Mouse (Mus musculus) cortical plate, adult 2 months (tissue): ENCODE measurements around the gene Tsacc. TPM values are rescaled to one million over a fixed set of nuclear protein-coding genes. Genes with fewer than 3 reads are reported as not detected.
"Not testable (repeated sequence)": the region's sequence is repeated elsewhere in the genome, so short reads cannot be mapped to it uniquely, and the experiment has no call there.

Source experiments
- H3K27ac ChIP-seq: fragments of 200-500 bp; 2 replicates; pipeline ENCODE4 v1.5.1; 2012; ENCODE audit warnings: low read length, control low read depth, inconsistent platforms; ENCODE audit not compliant: insufficient read depth
- H3K4me1 ChIP-seq: fragments of 200-500 bp; 2 replicates; pipeline ENCODE4 v1.6.1; 2011; ENCODE audit warnings: low read length; ENCODE audit not compliant: control insufficient read depth, insufficient read depth
- H3K4me3 ChIP-seq: fragments of 200-500 bp; 2 replicates; pipeline ENCODE4 v1.5.1; 2011; ENCODE audit warnings: mild to moderate bottlenecking, low read length, control low read depth; ENCODE audit not compliant: insufficient read depth
- CTCF ChIP-seq: fragments of 200-500 bp; IDR thresholded peaks from 2 replicates; pipeline ENCODE4 v1.5.1; 2011; ENCODE audit warnings: mild to moderate bottlenecking, control low read depth, low read length; ENCODE audit not compliant: insufficient read depth; ENCODE audit errors: extremely low read depth
- POLR2A ChIP-seq: fragments of 200-500 bp; IDR thresholded peaks from 2 replicates; pipeline ENCODE4 v1.6.1; 2011; ENCODE audit warnings: mild to moderate bottlenecking, low read length, control low read depth; ENCODE audit not compliant: insufficient read depth; ENCODE audit errors: extremely low read depth
- polyA plus RNA-seq: library from polyadenylated mRNA; depleted of rRNA; stranded (reverse); fragments of >200 nt; gene quantifications from 2 replicates; pipeline ENCODE4 v1.2.3, GENCODE M21; 2012

The Tsacc gene
- polyA plus RNA-seq, 1 experiment: 5.0 TPM

DNA sequence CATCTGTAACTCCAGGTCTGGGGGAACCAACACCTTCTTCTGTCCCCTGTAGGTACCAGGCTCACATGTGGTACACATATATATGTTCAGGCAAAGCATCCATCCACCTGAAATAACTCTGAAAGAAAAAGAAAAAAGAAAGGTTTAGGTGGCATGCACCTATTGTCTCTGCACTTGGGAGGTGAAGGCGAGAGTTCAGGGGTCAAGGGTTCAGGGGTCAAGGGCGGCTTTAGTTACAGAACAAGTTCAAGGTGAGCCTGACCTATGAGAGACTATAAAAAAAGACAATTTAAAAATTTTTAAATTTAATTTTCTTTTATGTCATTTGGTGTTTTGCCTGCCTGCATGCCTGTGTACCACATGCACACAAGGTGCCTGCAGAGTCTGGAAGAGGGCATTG, 16.8 kb downstream of the Tsacc start:
- H3K4me1 ChIP-seq: peaks cover 4% of the 10 kb centered on the region; the same call in 1 of the 2 replicates
- TF ChIP-seq CTCF: no peak
- TF ChIP-seq POLR2A: no peak
- H3K4me3 ChIP-seq: no peak overlapping the region
- no peak overlapping the region for H3K27ac ChIP-seq

DNA sequence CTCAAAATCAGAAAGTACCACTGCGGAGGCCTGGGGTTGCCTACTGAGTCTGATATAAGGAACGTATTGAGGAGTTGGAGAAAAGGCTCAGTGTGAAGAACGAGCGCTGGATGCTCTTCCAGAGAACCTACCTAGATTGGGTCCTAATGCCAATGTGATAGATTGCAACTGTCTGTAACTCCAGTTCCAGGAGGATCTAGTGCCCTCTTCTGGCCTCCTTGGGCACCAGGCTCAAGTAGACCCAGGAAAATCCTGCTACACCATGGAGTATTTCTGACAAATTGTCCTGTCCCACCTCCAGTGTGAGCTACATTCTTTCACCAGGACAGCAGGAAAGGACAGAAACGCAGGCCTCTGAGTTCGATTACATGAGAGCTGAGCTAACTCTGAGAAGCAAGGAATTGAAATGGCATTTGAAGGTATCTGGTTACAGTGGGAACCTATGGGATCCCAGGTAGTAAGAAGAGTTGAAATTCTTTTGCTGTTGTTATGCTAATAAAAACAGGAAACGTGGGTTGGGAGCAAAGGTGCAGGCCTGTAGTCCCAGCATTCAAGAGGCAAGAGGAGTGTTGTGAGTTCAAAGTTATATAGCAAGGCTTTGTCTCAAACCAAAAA, 20.2 kb downstream of the Tsacc start:
- H3K4me1 ChIP-seq: no peaks in the 10 kb centered on the region
- TF ChIP-seq POLR2A (no peak), CTCF (peak; percentile 69)
- H3K4me3 ChIP-seq: no peak overlapping the region
- no peak overlapping the region for H3K27ac ChIP-seq

DNA sequence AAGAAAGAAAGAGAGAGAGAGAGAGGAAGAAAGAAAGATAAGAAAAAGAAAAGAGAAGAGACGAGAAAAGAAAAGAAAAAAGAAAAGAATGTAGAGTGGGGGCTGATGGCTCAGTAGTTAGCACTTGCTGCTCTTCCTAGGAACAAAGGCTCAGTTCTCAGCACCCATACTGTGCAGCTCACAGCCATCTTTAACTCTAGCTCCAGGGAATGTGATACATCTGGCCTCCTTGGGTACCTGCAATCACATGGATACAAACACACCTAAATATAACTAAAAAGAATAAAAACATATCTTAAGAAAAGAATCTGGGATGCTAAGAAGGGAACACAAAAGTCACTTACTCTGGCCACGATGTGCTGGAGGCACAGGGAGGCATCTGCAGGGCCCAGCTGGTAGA, 20.7 kb downstream of the Tsacc start:
- TF ChIP-seq CTCF (no peak), POLR2A (no peak)
- Histone ChIP-seq H3K4me1 (no peaks in the 10 kb centered on the region), H3K27ac (no peak overlapping the region), H3K4me3 (no peak overlapping the region)

DNA sequence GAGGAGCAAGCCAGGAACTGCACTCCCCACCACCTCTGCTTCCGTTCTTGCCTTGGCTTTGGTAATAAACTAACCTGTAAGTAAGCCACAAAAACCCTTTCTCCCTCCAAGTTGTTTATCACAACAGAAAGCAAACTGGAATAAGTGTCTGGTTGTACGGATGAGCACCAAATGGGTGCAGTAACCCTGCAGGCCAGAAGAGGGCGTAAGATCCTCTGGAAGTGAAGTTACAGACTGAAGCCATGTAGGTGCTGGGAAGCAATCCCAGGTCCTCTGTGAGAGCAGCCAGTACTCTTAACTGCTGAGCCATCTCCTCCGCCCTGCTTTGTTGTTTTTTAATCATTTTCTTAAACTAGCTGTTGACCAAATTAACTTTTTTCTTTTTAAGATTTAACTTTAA, 22.8 kb downstream of the Tsacc start:
- no peaks in the 10 kb centered on the region for H3K4me1 ChIP-seq
- H3K27ac ChIP-seq: no peak overlapping the region
- no peak for TF ChIP-seq POLR2A
- TF ChIP-seq CTCF: 0 out of 2 replicates have a peak, but pooled peaks have one; percentile 8
- no peak overlapping the region for H3K4me3 ChIP-seq

DNA sequence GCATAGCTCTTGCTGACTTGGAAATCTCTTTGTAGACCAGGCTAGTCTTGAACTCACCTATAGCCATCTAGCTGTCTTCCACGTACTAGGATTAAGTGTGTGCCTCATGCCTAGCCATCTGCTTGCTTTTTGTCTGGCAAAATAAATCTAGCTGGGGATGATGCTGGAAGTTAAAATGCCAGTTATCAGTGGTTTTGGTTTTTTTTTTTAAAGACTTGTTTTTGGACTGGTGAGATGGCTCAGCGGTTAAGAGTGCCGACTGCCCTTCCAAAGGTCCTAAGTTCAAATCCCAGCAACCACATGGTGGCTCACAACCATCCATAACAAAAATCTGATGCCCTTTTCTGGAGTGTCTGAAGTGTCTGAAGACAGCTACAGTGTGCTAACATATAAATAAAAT, 24.9 kb downstream of the Tsacc start:
- no peaks in the 10 kb centered on the region for H3K4me1 ChIP-seq
- TF ChIP-seq CTCF (no peak), POLR2A (no peak)
- H3K27ac ChIP-seq: no peak overlapping the region
- no peak overlapping the region for H3K4me3 ChIP-seq

DNA sequence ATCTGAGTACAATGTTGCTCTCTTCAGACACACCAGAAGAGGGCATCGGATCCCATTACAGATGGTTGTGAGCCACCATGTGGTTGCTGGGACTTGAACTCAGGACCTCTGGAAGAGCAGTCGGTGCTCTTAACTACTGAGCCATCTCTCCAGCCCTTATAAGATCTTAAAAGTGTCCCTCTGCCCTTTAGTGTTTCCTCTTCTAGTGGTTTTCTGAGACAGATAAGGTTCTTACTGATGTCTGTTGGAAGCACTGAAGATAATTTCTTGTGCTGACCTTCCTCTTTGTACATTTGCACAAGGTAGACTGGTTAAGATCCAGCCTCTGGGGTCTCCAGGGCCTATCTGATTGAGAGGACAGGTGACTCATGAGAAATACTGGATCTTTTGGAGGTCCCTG, 25.5 kb downstream of the Tsacc start:
- H3K27ac ChIP-seq, H3K4me3 ChIP-seq, H3K4me1 ChIP-seq: not testable (repeated sequence)

DNA sequence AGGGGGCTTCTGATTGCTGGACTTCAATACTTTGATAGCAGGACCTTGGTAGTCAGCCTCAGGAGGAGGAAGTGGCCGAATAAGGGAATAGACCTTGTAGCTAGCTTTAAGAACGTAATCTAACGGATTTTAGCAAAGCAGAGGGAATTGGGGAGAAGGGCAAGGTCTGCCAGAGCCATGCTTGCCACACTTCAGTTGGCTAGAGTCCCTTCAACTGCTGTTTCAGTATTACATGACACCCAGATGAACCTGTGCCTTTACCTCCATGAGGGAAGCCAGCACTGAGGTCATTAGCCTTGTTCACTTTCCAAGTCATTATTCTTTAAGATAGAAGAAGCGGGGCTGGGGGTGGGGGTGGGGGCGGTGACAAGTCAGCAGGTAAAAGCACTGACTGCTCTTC, 27.8 kb downstream of the Tsacc start:
- H3K4me3 ChIP-seq: no peak overlapping the region
- no peak overlapping the region for H3K27ac ChIP-seq
- TF ChIP-seq POLR2A (no peak), CTCF (no peak)

DNA sequence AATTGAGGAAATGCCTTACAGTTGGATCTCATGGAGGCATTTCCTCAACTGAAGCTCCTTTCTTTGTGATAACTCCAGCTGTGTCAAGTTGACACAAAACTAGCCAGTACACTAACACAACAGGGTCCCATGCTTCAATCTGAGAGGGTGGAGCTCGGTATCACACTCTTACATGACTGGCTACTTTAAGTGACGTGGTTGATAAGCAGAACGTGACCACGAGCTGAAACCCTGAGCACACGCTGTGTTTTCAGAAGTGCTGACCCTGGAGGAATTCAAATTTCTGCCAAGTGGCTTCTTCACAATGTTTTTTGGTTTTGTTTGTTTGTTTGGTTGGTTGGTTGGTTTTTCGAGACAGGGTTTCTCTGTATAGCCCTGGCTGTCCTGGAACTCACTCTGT, 28.8 kb downstream of the Tsacc start:
- not testable (repeated sequence) for H3K27ac ChIP-seq, H3K4me3 ChIP-seq, H3K4me1 ChIP-seq

More for the DNA sequence above, 27.8 kb downstream of the Tsacc start:
- H3K4me1 ChIP-seq: no peaks in the 10 kb centered on the region

DNA sequence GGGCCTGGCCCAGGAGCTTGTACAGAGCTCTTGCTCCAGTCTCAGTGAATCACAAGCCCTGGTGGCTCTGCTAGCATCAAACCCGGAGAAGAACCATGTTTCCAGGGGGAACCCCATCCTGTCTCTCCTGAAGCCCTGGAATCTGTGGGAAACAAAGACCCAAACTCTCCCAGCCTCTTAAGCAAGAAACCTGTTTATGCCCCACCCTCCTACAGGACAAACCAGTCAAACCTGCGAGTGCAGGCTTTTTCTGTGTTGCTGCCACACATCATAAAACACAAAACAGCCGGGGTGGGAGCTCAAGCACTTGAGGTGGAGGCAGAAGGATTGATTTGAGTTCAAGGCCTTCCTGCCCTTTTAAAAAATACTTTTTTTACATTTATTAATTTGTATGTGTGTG, 34.5 kb downstream of the Tsacc start:
- TF ChIP-seq CTCF (no peak), POLR2A (no peak)
- H3K4me1 ChIP-seq: no peaks in the 10 kb centered on the region
- no peak overlapping the region for H3K27ac ChIP-seq
- H3K4me3 ChIP-seq: no peak overlapping the region

DNA sequence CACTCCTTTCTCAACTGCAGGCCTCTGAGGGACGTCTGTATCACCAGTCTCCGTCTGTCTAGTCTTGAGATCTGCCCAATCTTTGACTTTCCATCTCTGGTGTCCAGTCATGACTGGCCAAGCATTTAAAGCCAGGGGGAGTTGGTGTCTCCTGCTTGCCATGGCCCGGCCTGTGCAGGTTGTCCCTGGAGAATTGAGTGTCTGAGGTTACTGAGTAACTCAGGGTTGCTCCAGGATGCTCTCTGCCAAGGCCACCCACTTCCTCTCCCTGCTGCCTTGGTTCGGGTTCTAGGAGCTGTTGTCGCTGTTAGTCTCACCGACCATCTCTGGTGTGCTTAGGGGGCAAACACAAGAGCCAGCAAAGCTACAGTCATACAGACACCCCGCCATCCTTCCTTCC, 40.4 kb downstream of the Tsacc start:
- TF ChIP-seq POLR2A: no peak
- TF ChIP-seq CTCF: no peak
- Histone ChIP-seq H3K4me3 (no peak overlapping the region), H3K4me1 (no peaks in the 10 kb centered on the region), H3K27ac (no peak overlapping the region)

DNA sequence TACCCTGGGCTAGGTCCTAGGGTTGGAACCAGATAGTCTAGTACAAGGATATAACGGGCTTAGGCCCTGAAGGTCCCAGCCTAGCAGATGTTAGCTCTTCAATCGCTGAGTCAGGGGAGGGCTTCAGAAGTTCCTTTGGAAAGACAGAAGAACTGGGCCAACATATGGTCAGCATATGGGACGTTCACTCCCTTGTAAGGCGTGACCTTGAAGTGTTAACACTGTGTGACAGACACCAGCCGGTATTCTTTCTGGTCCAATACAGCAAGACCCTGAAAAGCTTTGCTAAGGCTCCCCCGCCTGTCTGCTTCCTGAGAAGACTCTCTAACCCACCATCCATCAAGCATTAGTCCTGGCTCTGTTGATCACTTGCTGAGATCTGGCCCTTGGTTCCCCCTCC, 40.8 kb downstream of the Tsacc start:
- no peak overlapping the region for H3K27ac ChIP-seq
- H3K4me3 ChIP-seq: no peak overlapping the region
- no peaks in the 10 kb centered on the region for H3K4me1 ChIP-seq
- TF ChIP-seq POLR2A: no peak
